Mouse (Mus musculus) liver, embryonic 14.5 days (tissue): ENCODE results near the gene Msmo1.

Experiments
- CTCF ChIP-seq: IDR thresholded peaks from 2 replicates; pipeline ENCODE4 v1.5.1; 2016; ENCODE audit warnings: antibody characterized with exemption, low read depth, control low read depth
- EP300 ChIP-seq: IDR thresholded peaks from 2 replicates; pipeline ENCODE4 v1.6.1; 2016; ENCODE audit warnings: antibody characterized with exemption, low read depth

DNA sequence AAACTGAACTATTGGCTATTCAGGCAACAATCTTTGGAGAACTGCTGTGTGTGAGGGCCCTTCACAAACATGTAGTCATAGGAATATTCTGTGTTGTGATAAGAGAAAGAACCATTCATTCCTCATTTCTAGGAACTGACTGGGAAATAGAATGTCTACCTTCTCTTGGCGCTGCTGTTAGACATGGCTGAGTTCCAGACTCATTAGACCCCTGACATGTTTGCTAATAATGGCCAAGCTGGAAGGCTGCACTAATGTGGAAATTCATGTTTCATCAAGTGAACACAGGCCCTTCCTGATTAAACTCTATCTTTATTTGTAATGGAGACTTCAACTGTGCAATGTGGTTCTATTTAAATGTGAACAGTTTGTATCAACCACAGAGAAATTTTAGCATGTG is 5.3 kb upstream of the Msmo1 start:
- TF ChIP-seq CTCF, result no peak
- TF ChIP-seq EP300, result no peak
